Mouse (Mus musculus): ENCODE results near the gene Gzmd. TPM values are rescaled to one million over a fixed set of nuclear protein-coding genes. Genes with fewer than 3 reads are reported as not detected.

Gene Gzmd
- total RNA-seq, 2 experiments from 2014 or later: not detected

DNA sequence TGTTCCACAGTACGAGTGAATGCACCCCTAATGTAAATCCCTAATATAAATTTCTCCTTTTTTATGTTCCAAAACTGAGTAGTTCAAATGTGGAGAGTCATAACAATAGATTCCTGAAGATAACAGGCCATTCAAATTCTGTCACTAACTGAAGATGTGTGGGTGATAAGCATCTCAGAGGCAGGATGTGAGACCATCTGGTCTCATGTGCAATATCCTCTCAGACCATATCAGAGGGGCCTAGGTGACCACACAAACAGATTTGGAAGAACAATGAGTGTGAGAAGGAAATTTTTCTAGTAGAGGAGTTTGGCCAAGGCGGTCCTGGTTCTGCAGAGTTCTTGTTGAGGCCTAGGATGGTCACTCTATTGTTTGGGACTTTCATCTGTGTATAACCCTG, 39.1 kb downstream of the Gzmd start:
- DNase-seq (ENCODE audit: extremely low spot score in 1 of 2, low spot score in 2 of 2): no peak
- intact Hi-C loops (cut with DNase I): no loop called here

DNA sequence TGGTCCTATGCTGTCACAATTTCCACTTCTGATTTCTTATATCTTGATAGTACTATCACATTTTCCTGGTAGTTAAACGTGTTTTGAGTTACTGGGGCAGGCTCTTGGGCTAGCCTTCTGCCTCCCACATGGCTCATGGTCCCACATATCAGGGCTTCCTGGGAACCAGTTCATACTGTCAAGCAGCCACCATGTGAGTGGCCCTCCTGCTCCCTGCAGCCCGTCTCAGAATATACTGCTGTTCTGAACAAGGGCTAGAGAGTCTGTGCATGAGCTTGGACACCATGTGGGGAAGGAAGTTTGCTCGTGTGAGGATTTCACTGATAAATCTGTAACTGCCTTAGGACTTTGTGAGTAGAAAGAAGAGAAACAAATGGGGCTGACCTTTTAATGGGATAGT, 45.7 kb downstream of the Gzmd start:
- intact Hi-C loops (cut with DNase I): no loop called here
- DNase-seq (ENCODE audit: extremely low spot score in 1 of 2, low spot score in 2 of 2): no peak

DNA sequence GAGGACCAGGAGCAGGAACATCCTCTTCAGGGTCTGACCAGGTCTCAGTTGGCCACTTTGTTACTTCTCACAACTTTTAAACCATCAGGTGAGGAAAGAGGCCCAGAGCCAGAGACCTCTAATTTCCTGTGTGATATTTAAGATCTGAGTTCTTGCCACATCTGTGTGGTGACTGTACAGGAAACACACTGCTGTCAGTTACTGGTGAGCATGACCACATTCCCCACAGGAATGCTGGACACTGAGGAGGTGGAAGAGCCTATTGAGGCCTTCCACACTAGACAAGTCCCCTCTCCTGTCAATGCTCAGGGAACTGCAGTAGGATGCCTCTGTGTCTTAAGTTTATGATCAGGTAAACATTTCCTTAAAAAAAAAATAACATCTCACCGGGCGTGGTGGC, 47.2 kb downstream of the Gzmd start, which contains the start of gene Mcpt8:
Gene Mcpt8, minus strand, starts transcription at position 107 of the 400 bp plus-strand sequence.
- DNase-seq (ENCODE audit: extremely low spot score in 1 of 2, low spot score in 2 of 2): no peak
- intact Hi-C loops (cut with DNase I): no loop called here

DNA sequence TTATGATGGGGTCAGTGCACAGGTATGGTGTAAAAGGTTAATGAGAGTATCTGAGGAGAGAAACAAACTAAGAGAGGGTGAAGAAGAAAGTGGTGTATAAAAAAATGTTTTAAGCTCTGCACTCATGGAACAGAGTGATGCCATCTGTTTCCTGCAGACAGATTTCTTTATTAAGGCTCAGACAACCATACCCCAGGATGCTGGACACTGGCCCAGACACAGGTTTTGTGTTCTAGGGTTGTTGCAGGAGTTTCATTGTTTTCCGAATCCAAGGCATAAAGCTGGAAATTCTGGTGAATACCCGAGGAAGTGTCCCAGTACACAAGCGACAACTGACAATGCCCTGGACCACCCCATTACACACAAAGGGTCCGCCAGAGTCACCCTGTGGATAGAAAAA, 50.4 kb downstream of the Gzmd start:
- intact Hi-C loops (cut with DNase I): no loop called here
- DNase-seq (ENCODE audit: extremely low spot score in 1 of 2, low spot score in 2 of 2): no peak

Small RNA genes lying within 50 kb of the gene (microRNA-seq; reads per million reads assigned to microRNA genes)
- not detected for gene Mir6949

Other genes with a start within 250 kb of the Gzmd start
- gene Cbln3, start 248.2 kb downstream of the Gzmd start, total RNA-seq (2021): under 1 TPM; 0.28 to 0.65 TPM
- 10 to 100 TPM in 1 of 2 experiments, 1 to 10 TPM in 1; 9.8 to 11.3 TPM for gene Khnyn, start 247.7 kb downstream of the Gzmd start, total RNA-seq (2021)
- 10 to 100 TPM; 90.4 to 96.1 TPM for gene Sdr39u1, start 232.3 kb downstream of the Gzmd start, total RNA-seq (2021)
- under 1 TPM in 1 of 2 experiments, not detected in 1; 0.43 TPM for gene Cma1, start 187.9 kb downstream of the Gzmd start, total RNA-seq (2021)
- not detected for gene Cma2, start 181.6 kb downstream of the Gzmd start, total RNA-seq (2021)
- not detected for gene Mcpt1, start 114.6 kb downstream of the Gzmd start, total RNA-seq (2021)
- gene Mcpt9, start 102.1 kb downstream of the Gzmd start, total RNA-seq (2021): not detected
- not detected for gene Mcpt2, start 90.6 kb downstream of the Gzmd start, total RNA-seq (2021)
- not detected for gene Mcpt4, start 70.3 kb downstream of the Gzmd start, total RNA-seq (2021)
- gene Mcpt8, start 47.3 kb downstream of the Gzmd start, total RNA-seq (2021): not detected
- not detected for gene Ctsg, start 30.0 kb downstream of the Gzmd start, total RNA-seq (2021)
- gene Gzme, start 12.0 kb downstream of the Gzmd start, total RNA-seq (2021): not detected
- not detected for gene Gzmg, start 27.0 kb upstream of the Gzmd start, total RNA-seq (2021)
- not detected for gene Gzmn, start 42.0 kb upstream of the Gzmd start, total RNA-seq (2021)
- gene Gzmf, start 78.8 kb upstream of the Gzmd start, total RNA-seq (2021): not detected
- not detected for gene Gzmc, start 102.0 kb upstream of the Gzmd start, total RNA-seq (2021)
- not detected for gene Gzmb, start 129.7 kb upstream of the Gzmd start, total RNA-seq (2021)
- under 1 TPM; 0.21 to 0.39 TPM for gene Atp12a, start 232.5 kb upstream of the Gzmd start, total RNA-seq (2021)

All from left cerebral cortex, postnatal 10 days (tissue).